Mouse (Mus musculus): ENCODE measurements at regions not wholly inside any gene's neighbourhood (a gene's known extent, or its start where the extent isn't known, plus 50 kb on each side); places are given as distances from the start of the nearest gene placed in this dataset.

DNA sequence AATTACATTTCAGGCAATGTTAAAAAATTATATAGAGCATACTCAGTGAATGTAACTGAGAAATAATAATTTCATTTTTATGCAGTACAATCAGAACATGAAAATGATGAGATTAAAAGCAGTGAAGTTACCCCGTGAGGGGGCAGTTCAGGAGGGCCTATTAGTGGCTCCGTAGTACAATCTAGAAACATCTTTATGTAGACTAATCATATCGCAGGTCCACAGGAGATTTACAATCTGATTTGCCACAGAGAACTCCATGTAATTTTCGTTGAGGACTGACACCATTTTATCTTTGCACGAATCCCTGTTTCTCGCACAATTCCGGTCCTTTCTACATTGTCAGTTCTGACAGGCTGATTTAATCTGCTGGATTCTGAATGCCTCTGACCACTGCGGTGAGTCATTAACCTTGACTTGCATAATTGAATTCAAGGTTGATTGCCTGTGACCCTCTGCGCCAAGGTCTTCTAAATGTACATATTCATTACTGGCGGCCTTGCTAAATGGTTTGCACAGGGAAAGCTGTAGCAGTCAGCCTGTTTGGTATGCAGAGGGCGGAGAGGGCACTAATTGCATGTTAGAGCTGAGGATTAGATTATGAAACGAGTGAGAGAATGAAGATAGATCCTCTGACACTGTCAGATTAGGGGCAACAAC, 183.7 kb upstream of the Rsrc1 start:
- TF ChIP-seq CHD2 (IDR thresholded peaks at IDR 0.05; ENCODE audit: low read depth, low read length) (no peak), MAFK (IDR thresholded peaks at IDR 0.05; ENCODE audit: insufficient read depth, low read depth, low read length) (no peak)
